Mouse (Mus musculus) monocyte, adult 2 months (primary cell): ENCODE measurements at regions not wholly inside any gene's neighbourhood (a gene's known extent, or its start where the extent isn't known, plus 50 kb on each side); places are given as distances from the start of the nearest gene placed in this dataset.

Experiments
- DNase-seq, 2 experiments: peaks; one replicate each; pipeline ENCODE4 v3.0.0; 2022; ENCODE audit warnings: low spot score in 2 of 2, low read depth in 1 of 2

- no peak for DNase-seq
These were observed 121.7 kb upstream of the Prep start for GRCm38 (mm10) chr10:44945205-44945725.

GRCm38 (mm10) chr10:44939403-44939802, 127.6 kb upstream of the Prep start:
- DNase-seq: no peak

GRCm38 (mm10) chr10:44936976-44937500, 130.0 kb upstream of the Prep start:
- DNase-seq: no peak

- DNase-seq: no peak
These were observed 136.2 kb upstream of the Prep start for GRCm38 (mm10) chr10:44930796-44931195.

GRCm38 (mm10) chr10:44913751-44914388, 153.1 kb upstream of the Prep start:
- DNase-seq: no peak

- no peak for DNase-seq
These were observed 162.5 kb upstream of the Prep start for GRCm38 (mm10) chr10:44904520-44904919.

- no peak for DNase-seq
These were observed 165.8 kb upstream of the Prep start for GRCm38 (mm10) chr10:44901203-44901602.

- DNase-seq: no peak
These were observed 174.9 kb upstream of the Prep start for GRCm38 (mm10) chr10:44892124-44892523.

- DNase-seq: no peak
These were observed 179.8 kb upstream of the Prep start for GRCm38 (mm10) chr10:44887081-44887683.

- DNase-seq: no peak
These were observed 185.0 kb upstream of the Prep start for GRCm38 (mm10) chr10:44881967-44882366.

GRCm38 (mm10) chr10:44877076-44877663, 189.8 kb upstream of the Prep start:
- no peak for DNase-seq

GRCm38 (mm10) chr10:44873642-44874285, 193.2 kb upstream of the Prep start:
- no peak for DNase-seq

GRCm38 (mm10) chr10:44864191-44864747, 202.7 kb upstream of the Prep start:
- no peak for DNase-seq

- no peak for DNase-seq
These were observed 204.7 kb upstream of the Prep start for GRCm38 (mm10) chr10:44862360-44862674.

GRCm38 (mm10) chr10:44861671-44862359, 205.2 kb upstream of the Prep start:
- no peak for DNase-seq

- no peak for DNase-seq
These were observed 209.6 kb upstream of the Prep start for GRCm38 (mm10) chr10:44857444-44857843.

- no peak for DNase-seq
These were observed 212.9 kb upstream of the Prep start for GRCm38 (mm10) chr10:44854109-44854508.

- DNase-seq: no peak
These were observed 218.0 kb upstream of the Prep start for GRCm38 (mm10) chr10:44849016-44849415.

- DNase-seq: no peak
These were observed 220.2 kb upstream of the Prep start for GRCm38 (mm10) chr10:44846765-44847164.

- no peak for DNase-seq
These were observed 220.9 kb upstream of the Prep start for GRCm38 (mm10) chr10:44846149-44846548.

GRCm38 (mm10) chr10:44840449-44840848, 226.6 kb upstream of the Prep start:
- DNase-seq: no peak
